Mouse (Mus musculus) kidney, embryonic 16.5 days (tissue): ENCODE results near the gene Gm20715. TPM values are rescaled to one million over a fixed set of nuclear protein-coding genes. Genes with fewer than 3 reads are reported as not detected.
"Not testable (repeated sequence)": the region's sequence is repeated elsewhere in the genome, so short reads cannot be mapped to it uniquely, and the experiment has no call there.

Experiments used
- ATAC-seq: fragments of 200-750 bp; cut with Nextera tagmentation; 2 replicates; pipeline ENCODE4 v1.8.0; 2017; ENCODE audit warnings: moderate TSS enrichment; ENCODE audit not compliant: low FRiP score, low TSS enrichment
- H3K27ac ChIP-seq: fragments of 300-500 bp; sonication (generic); 2 replicates; pipeline ENCODE4 v1.5.1; 2014; ENCODE audit warnings: low read length
- H3K27me3 ChIP-seq: fragments of 300-500 bp; sonication (generic); 2 replicates; pipeline ENCODE4 v1.6.1; 2014; ENCODE audit warnings: low read length, control low read depth, mixed read lengths; ENCODE audit not compliant: insufficient read depth
- H3K36me3 ChIP-seq: fragments of 300-500 bp; sonication (generic); 2 replicates; pipeline ENCODE4 v1.6.1; 2014; ENCODE audit warnings: low read length, control low read depth, mixed read lengths; ENCODE audit not compliant: insufficient read depth
- H3K4me1 ChIP-seq: fragments of 300-500 bp; sonication (generic); 2 replicates; pipeline ENCODE4 v1.6.1; 2014; ENCODE audit warnings: low read length, control low read depth, mixed read lengths; ENCODE audit not compliant: insufficient read depth
- H3K4me2 ChIP-seq: fragments of 300-500 bp; sonication (generic); replicated peaks from 2 replicates; pipeline ENCODE4 v1.6.1; 2014; ENCODE audit warnings: low read depth, low read length
- H3K4me3 ChIP-seq: fragments of 300-500 bp; sonication (generic); 2 replicates; pipeline ENCODE4 v1.5.1; 2014; ENCODE audit warnings: mild to moderate bottlenecking, low read length
- H3K9ac ChIP-seq: fragments of 300-500 bp; sonication (generic); replicated peaks from 2 replicates; pipeline ENCODE4 v1.6.1; 2014; ENCODE audit warnings: low read length
- H3K9me3 ChIP-seq: fragments of 300-500 bp; sonication (generic); 2 replicates; pipeline ENCODE4 v1.6.1; 2016; ENCODE audit warnings: low read length, control low read depth
- WGBS: fragments of 180-500 bp; shearing (Covaris S2); extraction: QIAGEN DNeasy Blood & Tissue Kit; methylation state at CpG from one replicate; pipeline ENCODE4 v1.1.7; 2014; 5-methylcytosine and 5-hydroxymethylcytosine counted together
- polyA plus RNA-seq: library from polyadenylated mRNA; unstranded; fragments of >200 nt; fragmentation: Nextera tagmentation; extraction: Ambion mirVana; gene quantifications from 2 replicates; pipeline ENCODE4 v1.2.1, GENCODE M21; 2015

Gm20715 gene
- not detected in 2 replicates for polyA plus RNA-seq

- H3K4me3 ChIP-seq: no peak within 1 kb of the TSS
- 1% methylated on average over 17 of the region's 17 CpGs for WGBS
- H3K4me2 ChIP-seq: no peak within 1 kb of the TSS
- peak; percentile 97 for ATAC-seq
- no peak within 1 kb of the TSS for H3K9ac ChIP-seq
- H3K36me3 ChIP-seq: no peaks in the 10 kb centered on the region
- no peaks in the 10 kb centered on the region for H3K4me1 ChIP-seq
- H3K27me3 ChIP-seq: no peaks in the 10 kb centered on the region
- no peaks in the 10 kb centered on the region for H3K9me3 ChIP-seq
- no peak within 1 kb of the TSS for H3K27ac ChIP-seq
Measured at GRCm38 (mm10) chr7:6410043-6410442, at the start of gene Gm20715. Gene Gm20715 (plus strand): TSS chr7:6410277.

- H3K27ac ChIP-seq: no peak overlapping the region
- WGBS: 9% methylated on average over 9 of the region's 9 CpGs
Measured at GRCm38 (mm10) chr7:6360477-6361060, 49.5 kb upstream of the Gm20715 start.

GRCm38 (mm10) chr7:6361756-6362155 lies 48.3 kb upstream of the Gm20715 start:
- H3K9me3 ChIP-seq: no peaks in the 10 kb centered on the region
- no peak for ATAC-seq
- peak overlapping the region; percentile 89 for H3K27ac ChIP-seq
- peak overlapping the region; percentile 52 for H3K4me3 ChIP-seq
- H3K4me1 ChIP-seq: peaks cover 10% of the 10 kb centered on the region
- peak overlapping the region; percentile 66 for H3K9ac ChIP-seq
- H3K27me3 ChIP-seq: no peaks in the 10 kb centered on the region
- 19% methylated on average over 7 of the region's 7 CpGs for WGBS
- H3K36me3 ChIP-seq: no peaks in the 10 kb centered on the region
- H3K4me2 ChIP-seq: peak overlapping the region; percentile 61

More at GRCm38 (mm10) chr7:6360477-6361060, 49.5 kb upstream of the Gm20715 start:
- no peak for ATAC-seq
- H3K27me3 ChIP-seq: no peaks in the 10 kb centered on the region
- H3K9me3 ChIP-seq: no peaks in the 10 kb centered on the region
- no peak overlapping the region for H3K9ac ChIP-seq
- peaks cover 10% of the 10 kb centered on the region for H3K4me1 ChIP-seq
- no peak overlapping the region for H3K4me2 ChIP-seq
- H3K4me3 ChIP-seq: no peak overlapping the region
- H3K36me3 ChIP-seq: no peaks in the 10 kb centered on the region

DNA sequence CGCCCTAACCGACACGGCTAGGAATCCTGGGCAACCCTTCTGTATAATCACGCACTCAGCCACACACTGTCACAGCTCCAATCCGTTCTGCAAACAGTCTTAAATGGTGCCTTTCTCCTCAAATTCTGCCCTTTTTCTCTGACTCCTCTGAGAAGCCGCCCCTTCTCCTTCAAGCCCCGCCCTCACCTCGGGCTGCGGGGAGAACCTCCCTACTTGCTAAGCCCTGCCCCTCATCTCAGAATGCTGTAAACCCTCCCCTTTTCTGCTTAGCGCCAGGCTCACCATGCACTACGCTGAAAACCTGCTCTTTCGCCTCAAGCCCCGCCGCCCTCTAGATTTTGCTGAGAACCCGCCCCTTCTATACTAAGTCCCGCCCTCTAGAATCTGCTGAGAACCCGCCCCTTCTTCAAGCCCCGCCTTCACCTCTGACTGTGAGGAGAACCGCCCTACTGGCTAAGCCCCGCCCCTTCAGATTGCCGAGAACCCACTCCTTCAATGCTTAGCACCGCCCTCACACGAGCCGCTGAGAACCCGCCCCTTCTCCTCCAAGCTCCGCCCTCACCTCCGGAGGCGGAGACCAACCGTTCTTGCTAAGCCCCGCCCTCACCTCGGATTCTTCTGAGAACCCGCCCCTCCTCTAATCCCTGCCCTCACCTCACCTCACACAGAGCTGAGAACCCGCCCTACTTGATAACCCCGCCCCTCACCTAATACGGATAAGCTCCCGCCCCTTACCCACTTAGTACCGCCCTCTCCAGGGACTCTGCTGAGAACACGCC lies 47.6 kb upstream of the Gm20715 start:
- Histone ChIP-seq H3K4me2 (peak overlapping the region; percentile 61), H3K27me3 (no peaks in the 10 kb centered on the region), H3K9ac (peak overlapping the region; percentile 66), H3K27ac (peak overlapping the region; percentile 89), H3K9me3 (no peaks in the 10 kb centered on the region), H3K4me1 (peaks cover 10% of the 10 kb centered on the region), H3K36me3 (no peaks in the 10 kb centered on the region), H3K4me3 (peak overlapping the region; percentile 52)
- peak; percentile 95 for ATAC-seq
- 0% methylated on average over 38 of the region's 38 CpGs for WGBS

DNA sequence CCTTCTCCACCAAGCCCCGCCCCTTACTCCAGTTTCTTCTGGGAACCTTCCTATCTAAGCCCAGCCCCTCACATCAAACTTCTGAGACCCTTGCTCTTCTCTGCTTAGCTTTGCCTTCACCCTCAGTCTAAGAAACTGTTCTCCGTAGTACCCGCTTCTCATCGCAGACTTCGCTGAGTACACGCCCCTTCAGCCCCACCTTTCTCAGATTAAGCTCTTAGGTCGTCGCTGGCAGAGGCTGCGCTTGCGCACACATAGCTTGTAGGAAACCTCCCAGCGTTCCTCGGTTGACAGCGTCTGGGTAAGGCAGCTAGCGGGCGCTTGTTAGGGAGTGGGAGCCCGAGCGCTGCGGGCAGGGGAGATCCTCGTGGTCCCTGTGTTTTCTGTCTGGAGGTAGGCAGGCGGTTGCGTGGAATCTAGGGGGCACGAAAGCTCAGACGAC lies 47.0 kb upstream of the Gm20715 start, which contains the start of gene Zfp78:
Gene Zfp78 (plus strand): TSS at position 234 of the 442 bp plus-strand sequence.
- H3K36me3 ChIP-seq: no peaks in the 10 kb centered on the region
- WGBS: under 1% methylated on average over 23 of the region's 23 CpGs
- peak within 1 kb of the TSS; percentile 89 for H3K27ac ChIP-seq
- no peaks in the 10 kb centered on the region for H3K27me3 ChIP-seq
- no peaks in the 10 kb centered on the region for H3K9me3 ChIP-seq
- peak within 1 kb of the TSS; percentile 66 for H3K9ac ChIP-seq
- peak within 1 kb of the TSS; percentile 52 for H3K4me3 ChIP-seq
- peak within 1 kb of the TSS; percentile 61 for H3K4me2 ChIP-seq
- peak; percentile 88 for ATAC-seq
- peaks cover 10% of the 10 kb centered on the region for H3K4me1 ChIP-seq

- H3K4me2 ChIP-seq: no peak overlapping the region
- no peaks in the 10 kb centered on the region for H3K9me3 ChIP-seq
- H3K9ac ChIP-seq: no peak overlapping the region
- ATAC-seq: no peak
- 48% methylated on average over 1 of the region's 1 CpGs for WGBS
- H3K4me1 ChIP-seq: peaks cover 10% of the 10 kb centered on the region
- H3K27ac ChIP-seq: no peak overlapping the region
- no peak overlapping the region for H3K4me3 ChIP-seq
- H3K27me3 ChIP-seq: no peaks in the 10 kb centered on the region
- no peaks in the 10 kb centered on the region for H3K36me3 ChIP-seq
Measured at GRCm38 (mm10) chr7:6364761-6365160, 45.3 kb upstream of the Gm20715 start.

- Histone ChIP-seq H3K27ac (no peak overlapping the region), H3K4me1 (peaks cover 6% of the 10 kb centered on the region), H3K27me3 (no peaks in the 10 kb centered on the region), H3K4me3 (no peak overlapping the region), H3K36me3 (no peaks in the 10 kb centered on the region), H3K4me2 (no peak overlapping the region), H3K9me3 (no peaks in the 10 kb centered on the region), H3K9ac (no peak overlapping the region)
- ATAC-seq: no peak
- WGBS: 94% methylated on average over 5 of the region's 5 CpGs
Measured at GRCm38 (mm10) chr7:6367185-6367584, 42.9 kb upstream of the Gm20715 start.

DNA sequence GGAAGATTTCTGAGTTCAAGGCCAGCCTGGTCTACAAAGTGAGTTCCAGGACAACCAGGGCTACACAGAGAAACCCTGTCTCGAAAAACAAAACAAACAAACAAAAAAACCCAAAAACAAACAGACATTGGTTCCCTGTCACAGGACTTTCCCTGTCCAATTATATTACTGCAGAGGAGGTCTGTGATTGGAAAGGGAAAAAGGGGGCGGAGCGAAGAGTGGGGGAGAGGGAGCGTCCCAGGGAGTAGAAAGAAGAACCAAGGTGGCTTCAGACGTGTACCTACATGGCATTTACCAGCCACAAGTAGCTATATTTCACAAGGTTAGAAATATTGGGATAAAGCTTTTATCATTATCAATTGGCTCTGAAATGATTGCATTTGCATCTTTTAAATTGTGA lies 41.9 kb upstream of the Gm20715 start:
- WGBS: 78% methylated on average over 5 of the region's 5 CpGs
- not testable (repeated sequence) for H3K4me2 ChIP-seq

GRCm38 (mm10) chr7:6369460-6369859 lies 40.6 kb upstream of the Gm20715 start:
- no peak overlapping the region for H3K4me3 ChIP-seq
- ATAC-seq: no peak
- H3K27ac ChIP-seq: no peak overlapping the region
- H3K27me3 ChIP-seq: no peaks in the 10 kb centered on the region
- WGBS: 84% methylated on average over 3 of the region's 3 CpGs
- no peaks in the 10 kb centered on the region for H3K36me3 ChIP-seq
- no peak overlapping the region for H3K4me2 ChIP-seq
- H3K4me1 ChIP-seq: no peaks in the 10 kb centered on the region
- no peaks in the 10 kb centered on the region for H3K9me3 ChIP-seq
- H3K9ac ChIP-seq: no peak overlapping the region

More for the DNA sequence above, 41.9 kb upstream of the Gm20715 start:
- H3K27ac ChIP-seq, ATAC-seq, H3K36me3 ChIP-seq, H3K4me3 ChIP-seq, H3K27me3 ChIP-seq, H3K9me3 ChIP-seq, H3K4me1 ChIP-seq, H3K9ac ChIP-seq: not testable (repeated sequence)

DNA sequence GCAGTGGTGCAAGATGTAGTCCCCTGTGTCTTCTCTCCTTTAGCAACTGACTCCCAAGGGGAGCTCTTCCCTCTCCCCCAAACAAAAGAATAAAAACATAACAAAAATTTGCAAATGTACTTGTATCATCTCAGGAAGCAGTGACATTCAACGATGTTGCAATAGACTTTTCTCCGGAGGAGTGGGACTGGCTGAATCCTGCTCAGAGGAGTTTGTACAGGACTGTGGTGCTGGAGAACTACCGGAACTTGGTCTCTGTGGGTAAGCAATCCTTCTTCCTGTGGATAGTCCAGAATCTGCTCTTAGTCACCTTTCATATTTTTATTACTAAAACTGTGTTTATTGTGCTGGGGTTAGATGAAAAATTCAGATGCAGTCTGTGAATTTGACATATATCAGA lies 37.1 kb upstream of the Gm20715 start:
- WGBS: 87% methylated on average over 3 of the region's 3 CpGs
- H3K27ac ChIP-seq: no peak overlapping the region
- no peak overlapping the region for H3K4me3 ChIP-seq
- no peak for ATAC-seq
- no peak overlapping the region for H3K9ac ChIP-seq
- no peaks in the 10 kb centered on the region for H3K4me1 ChIP-seq
- H3K36me3 ChIP-seq: no peaks in the 10 kb centered on the region
- no peaks in the 10 kb centered on the region for H3K27me3 ChIP-seq
- H3K9me3 ChIP-seq: no peaks in the 10 kb centered on the region
- H3K4me2 ChIP-seq: no peak overlapping the region
